Mouse (Mus musculus): ENCODE results near the gene Spdef.

- TF ChIP-seq POLR2A (IDR thresholded peaks at IDR 0.05; ENCODE audit: extremely low read depth, insufficient read depth, low read length) (no peak), CTCF (IDR thresholded peaks at IDR 0.05; ENCODE audit: low read depth, low read length) (no peak)
Measured at GRCm38 (mm10) chr17:27767543-27767942, 38.8 kb upstream of the Spdef start.

Data from liver, adult 2 months (tissue).